Mouse (Mus musculus): Measurements from ENCODE around the gene Capn2. TPM values are rescaled to one million over a fixed set of nuclear protein-coding genes. Genes with fewer than 3 reads are reported as not detected.

Capn2 gene
- polyA plus RNA-seq (2012; rRNA removed) = 2.4 and 2.8 TPM in 2 replicates

- H3K36me3 ChIP-seq (ENCODE audit: control insufficient read depth, insufficient read depth, low read length) = no peaks in the 10 kb centered on the region
- peak within 1 kb of the TSS; percentile 51 for H3K4me3 ChIP-seq (ENCODE audit: control insufficient read depth, low read depth, low read length)
- H3K27ac ChIP-seq (ENCODE audit: control insufficient read depth, insufficient read depth, low read depth, low read length) = no peak within 1 kb of the TSS
- H3K27me3 ChIP-seq (ENCODE audit: control insufficient read depth, insufficient read depth, low read length) = peaks cover 4% of the 10 kb centered on the region; the same call in 1 of the 2 replicates
- H3K4me1 ChIP-seq (ENCODE audit: control insufficient read depth, insufficient read depth, low read length) = peaks cover 2% of the 10 kb centered on the region
- 0 out of 2 replicates have a peak, but pooled peaks have one; percentile 39 for TF ChIP-seq CTCF (IDR thresholded peaks at IDR 0.05; ENCODE audit: control insufficient read depth, insufficient read depth, insufficient replicate concordance, low read depth, low read length)
- no peak; the same call in 1 of the 2 replicates for TF ChIP-seq POLR2A (IDR thresholded peaks at IDR 0.05; ENCODE audit: control insufficient read depth, low read depth, low read length)
These were observed at the start of gene Capn2 for GRCm38 (mm10) chr1:182516758-182517676. Gene Capn2 (minus strand): TSS chr1:182517608.

GRCm38 (mm10) chr1:182565351-182565835 is 48.0 kb upstream of the Capn2 start:
- TF ChIP-seq POLR2A (IDR thresholded peaks at IDR 0.05; ENCODE audit: control insufficient read depth, low read depth, low read length) (no peak), CTCF (IDR thresholded peaks at IDR 0.05; ENCODE audit: control insufficient read depth, insufficient read depth, insufficient replicate concordance, low read depth, low read length) (no peak)
- Histone ChIP-seq H3K27ac (ENCODE audit: control insufficient read depth, insufficient read depth, low read depth, low read length) (no peak overlapping the region), H3K27me3 (ENCODE audit: control insufficient read depth, insufficient read depth, low read length) (no peaks in the 10 kb centered on the region), H3K4me3 (ENCODE audit: control insufficient read depth, low read depth, low read length) (no peak overlapping the region), H3K4me1 (ENCODE audit: control insufficient read depth, insufficient read depth, low read length) (peaks cover 4% of the 10 kb centered on the region; the same call in 1 of the 2 replicates), H3K36me3 (ENCODE audit: control insufficient read depth, insufficient read depth, low read length) (no peaks in the 10 kb centered on the region)

GRCm38 (mm10) chr1:182564408-182565120 is 47.2 kb upstream of the Capn2 start, which contains the start of gene Capn8:
Gene Capn8 (plus strand): TSS chr1:182565007.
- no peaks in the 10 kb centered on the region for H3K36me3 ChIP-seq (ENCODE audit: control insufficient read depth, insufficient read depth, low read length)
- H3K4me3 ChIP-seq (ENCODE audit: control insufficient read depth, low read depth, low read length) = no peak within 1 kb of the TSS
- H3K27ac ChIP-seq (ENCODE audit: control insufficient read depth, insufficient read depth, low read depth, low read length) = no peak within 1 kb of the TSS
- no peaks in the 10 kb centered on the region for H3K27me3 ChIP-seq (ENCODE audit: control insufficient read depth, insufficient read depth, low read length)
- H3K4me1 ChIP-seq (ENCODE audit: control insufficient read depth, insufficient read depth, low read length) = peaks cover 7% of the 10 kb centered on the region
- TF ChIP-seq CTCF (IDR thresholded peaks at IDR 0.05; ENCODE audit: control insufficient read depth, insufficient read depth, insufficient replicate concordance, low read depth, low read length) = no peak
- TF ChIP-seq POLR2A (IDR thresholded peaks at IDR 0.05; ENCODE audit: control insufficient read depth, low read depth, low read length) = no peak

GRCm38 (mm10) chr1:182562576-182563370 is 45.4 kb upstream of the Capn2 start:
- Histone ChIP-seq H3K4me3 (ENCODE audit: control insufficient read depth, low read depth, low read length) (no peak overlapping the region), H3K27me3 (ENCODE audit: control insufficient read depth, insufficient read depth, low read length) (no peaks in the 10 kb centered on the region), H3K4me1 (ENCODE audit: control insufficient read depth, insufficient read depth, low read length) (peaks cover 7% of the 10 kb centered on the region), H3K36me3 (ENCODE audit: control insufficient read depth, insufficient read depth, low read length) (no peaks in the 10 kb centered on the region), H3K27ac (ENCODE audit: control insufficient read depth, insufficient read depth, low read depth, low read length) (no peak overlapping the region)
- TF ChIP-seq CTCF (IDR thresholded peaks at IDR 0.05; ENCODE audit: control insufficient read depth, insufficient read depth, insufficient replicate concordance, low read depth, low read length) (no peak), POLR2A (IDR thresholded peaks at IDR 0.05; ENCODE audit: control insufficient read depth, low read depth, low read length) (no peak)

- Histone ChIP-seq H3K36me3 (ENCODE audit: control insufficient read depth, insufficient read depth, low read length) (no peaks in the 10 kb centered on the region), H3K4me3 (ENCODE audit: control insufficient read depth, low read depth, low read length) (no peak overlapping the region), H3K27me3 (ENCODE audit: control insufficient read depth, insufficient read depth, low read length) (no peaks in the 10 kb centered on the region), H3K27ac (ENCODE audit: control insufficient read depth, insufficient read depth, low read depth, low read length) (no peak overlapping the region), H3K4me1 (ENCODE audit: control insufficient read depth, insufficient read depth, low read length) (peaks cover 7% of the 10 kb centered on the region)
- no peak for TF ChIP-seq CTCF (IDR thresholded peaks at IDR 0.05; ENCODE audit: control insufficient read depth, insufficient read depth, insufficient replicate concordance, low read depth, low read length)
- no peak for TF ChIP-seq POLR2A (IDR thresholded peaks at IDR 0.05; ENCODE audit: control insufficient read depth, low read depth, low read length)
These were observed 44.6 kb upstream of the Capn2 start for GRCm38 (mm10) chr1:182561945-182562514.

- no peak for TF ChIP-seq POLR2A (IDR thresholded peaks at IDR 0.05; ENCODE audit: control insufficient read depth, low read depth, low read length)
- TF ChIP-seq CTCF (IDR thresholded peaks at IDR 0.05; ENCODE audit: control insufficient read depth, insufficient read depth, insufficient replicate concordance, low read depth, low read length) = peak; percentile 55; the same call in 1 of the 2 replicates
- Histone ChIP-seq H3K4me3 (ENCODE audit: control insufficient read depth, low read depth, low read length) (no peak overlapping the region), H3K27ac (ENCODE audit: control insufficient read depth, insufficient read depth, low read depth, low read length) (no peak overlapping the region), H3K36me3 (ENCODE audit: control insufficient read depth, insufficient read depth, low read length) (no peaks in the 10 kb centered on the region), H3K27me3 (ENCODE audit: control insufficient read depth, insufficient read depth, low read length) (no peaks in the 10 kb centered on the region), H3K4me1 (ENCODE audit: control insufficient read depth, insufficient read depth, low read length) (peaks cover 7% of the 10 kb centered on the region)
These were observed 43.1 kb upstream of the Capn2 start for GRCm38 (mm10) chr1:182560390-182561098.
